Mouse (Mus musculus) embryo, embryonic 10.5 days (tissue): ENCODE measurements at regions not wholly inside any gene's neighbourhood (a gene's known extent, or its start where the extent isn't known, plus 50 kb on each side); places are given as distances from the start of the nearest gene placed in this dataset.

Experiments
- DNase-seq: peaks from one replicate; pipeline ENCODE4 v3.0.0-alpha.2; 2015; ENCODE audit warnings: low spot score

DNA sequence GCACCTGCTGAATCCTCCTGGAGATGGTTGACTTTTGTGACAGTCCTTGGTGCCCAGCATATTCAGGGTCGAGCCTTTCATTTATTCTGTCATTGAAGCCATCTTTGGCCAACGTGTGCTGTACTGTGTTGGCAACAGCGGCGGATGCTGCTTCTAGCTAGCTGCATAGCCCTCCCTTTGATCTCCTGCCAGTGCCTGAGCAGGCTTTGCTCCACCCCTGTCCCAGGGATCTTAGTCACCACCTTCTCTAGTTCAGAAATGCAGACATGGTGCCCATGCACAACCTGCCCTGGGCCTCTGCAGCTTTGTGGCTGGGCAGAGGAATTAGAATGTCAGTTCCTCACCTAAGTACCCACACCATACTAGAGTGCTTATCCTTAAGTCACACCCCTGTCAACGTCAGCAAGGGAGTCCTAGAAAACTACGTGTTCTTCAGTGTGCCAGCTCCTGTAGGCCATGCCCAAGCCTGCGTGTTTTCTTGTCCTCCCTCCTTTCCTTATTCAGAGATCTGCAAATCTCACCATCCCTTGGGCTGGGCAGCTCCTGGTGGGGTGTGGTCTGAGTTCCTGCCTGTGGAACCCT is 151.9 kb downstream of the Zfp706 start:
- no peak for DNase-seq

GRCm38 (mm10) chr15:36854900-36855321 is 152.7 kb downstream of the Zfp706 start:
- DNase-seq: no peak

DNA sequence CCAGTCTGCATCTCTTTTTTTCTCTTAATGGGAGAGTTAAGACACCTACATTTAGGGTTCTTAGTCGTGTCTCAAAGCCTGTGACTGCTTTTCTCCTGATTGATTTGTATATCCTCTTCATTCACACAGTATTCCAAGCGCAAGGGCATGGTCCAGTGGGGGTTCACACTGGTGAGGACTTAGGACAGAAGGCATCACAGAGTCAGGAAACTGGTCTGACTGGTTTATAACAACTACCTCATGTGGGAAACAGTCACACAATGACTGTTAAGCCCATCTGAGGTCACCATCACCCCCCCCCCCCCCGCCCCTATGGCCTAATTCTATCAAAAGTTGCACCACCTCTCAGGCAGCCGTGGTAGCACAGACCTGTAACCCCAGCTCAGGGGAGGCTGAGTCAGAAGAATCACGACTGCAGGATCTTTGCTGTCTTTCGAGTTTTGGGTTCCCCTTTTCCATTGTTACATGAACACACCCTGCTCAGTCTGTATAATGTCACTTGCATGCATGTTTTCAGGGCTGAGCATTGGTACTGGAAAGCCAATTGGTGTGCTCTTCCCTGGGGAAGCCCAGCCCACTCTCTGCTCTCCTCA is 155.2 kb downstream of the Zfp706 start:
- no peak for DNase-seq

DNA sequence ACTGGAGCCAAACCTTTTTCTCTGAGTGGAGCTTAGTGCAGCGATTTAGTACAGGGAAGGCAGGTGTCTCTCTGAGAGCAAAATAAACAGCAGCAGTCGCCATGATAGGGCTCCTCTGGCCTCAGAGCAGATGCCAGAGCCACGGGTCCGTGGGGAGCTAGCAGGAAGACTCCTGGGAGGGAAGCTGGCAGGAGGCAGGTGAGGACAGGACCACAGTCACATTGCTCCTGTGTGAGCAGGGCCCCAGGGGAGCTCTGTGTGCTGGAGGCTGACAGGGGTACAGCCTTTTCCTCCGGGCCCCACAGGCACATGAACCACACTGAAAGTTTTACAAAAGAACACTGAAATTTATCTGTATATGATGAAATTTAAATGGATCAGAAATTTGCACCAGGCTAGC is 159.3 kb downstream of the Zfp706 start:
- DNase-seq: no peak

DNA sequence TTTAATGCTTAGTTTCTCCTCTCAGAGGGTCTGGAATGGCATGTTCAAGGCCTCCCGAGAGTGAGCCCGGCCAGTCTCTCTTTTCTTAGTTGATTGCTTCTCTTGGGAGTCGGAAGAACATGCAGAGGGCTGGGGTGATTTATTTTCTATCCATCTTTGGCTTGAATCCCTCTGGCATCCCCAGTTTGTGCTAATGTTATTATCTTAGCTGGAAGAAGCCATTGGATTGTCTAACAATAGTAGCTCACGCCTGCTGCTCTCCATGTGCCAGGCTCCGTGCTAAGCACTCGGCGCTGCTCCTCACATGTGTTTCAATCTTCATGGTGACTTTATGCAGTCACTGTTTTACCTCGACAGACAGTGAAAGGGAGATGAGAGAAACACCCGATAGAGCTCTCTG is 160.8 kb downstream of the Zfp706 start:
- DNase-seq: no peak
